Mouse (Mus musculus): ENCODE data around the gene Stk32c. TPM values are rescaled to one million over a fixed set of nuclear protein-coding genes. Genes with fewer than 3 reads are reported as not detected.

Gene Stk32c
- polyA plus RNA-seq, 1 experiment from 2014 or later: 0.22 TPM

- no peak overlapping the region for H3K9ac ChIP-seq
- H3K27ac ChIP-seq: no peak overlapping the region
- WGBS: 79% methylated on average over 7 of the region's 7 CpGs
- no peak overlapping the region for H3K4me2 ChIP-seq
- no peak for ATAC-seq (ENCODE audit: insufficient number of reproducible peaks, insufficient read depth, low FRiP score, low TSS enrichment, low read depth)
- no peaks in the 10 kb centered on the region for H3K36me3 ChIP-seq
- no peak overlapping the region for H3K4me3 ChIP-seq
- H3K27me3 ChIP-seq: no peaks in the 10 kb centered on the region
- no peaks in the 10 kb centered on the region for H3K9me3 ChIP-seq
- H3K4me1 ChIP-seq: no peaks in the 10 kb centered on the region
These were observed 54.6 kb downstream of the Stk32c start for GRCm38 (mm10) chr7:139158549-139158948.

GRCm38 (mm10) chr7:139157541-139157940, 55.6 kb downstream of the Stk32c start:
- Histone ChIP-seq H3K9ac (no peak overlapping the region), H3K36me3 (no peaks in the 10 kb centered on the region), H3K27ac (no peak overlapping the region), H3K4me1 (no peaks in the 10 kb centered on the region), H3K4me3 (no peak overlapping the region), H3K27me3 (no peaks in the 10 kb centered on the region), H3K4me2 (no peak overlapping the region), H3K9me3 (no peaks in the 10 kb centered on the region)
- ATAC-seq (ENCODE audit: insufficient number of reproducible peaks, insufficient read depth, low FRiP score, low TSS enrichment, low read depth): no peak
- WGBS: 38% methylated on average over 2 of the region's 2 CpGs

GRCm38 (mm10) chr7:139156341-139157058, 56.6 kb downstream of the Stk32c start:
- H3K4me2 ChIP-seq: no peak overlapping the region
- no peaks in the 10 kb centered on the region for H3K36me3 ChIP-seq
- no peak overlapping the region for H3K27ac ChIP-seq
- no peak for ATAC-seq (ENCODE audit: insufficient number of reproducible peaks, insufficient read depth, low FRiP score, low TSS enrichment, low read depth)
- H3K27me3 ChIP-seq: no peaks in the 10 kb centered on the region
- WGBS: 63% methylated on average over 10 of the region's 10 CpGs
- no peaks in the 10 kb centered on the region for H3K9me3 ChIP-seq
- H3K9ac ChIP-seq: no peak overlapping the region
- H3K4me3 ChIP-seq: no peak overlapping the region
- no peaks in the 10 kb centered on the region for H3K4me1 ChIP-seq

- H3K36me3 ChIP-seq: no peaks in the 10 kb centered on the region
- H3K27ac ChIP-seq: no peak overlapping the region
- peaks cover 10% of the 10 kb centered on the region for H3K4me1 ChIP-seq
- no peaks in the 10 kb centered on the region for H3K9me3 ChIP-seq
- no peaks in the 10 kb centered on the region for H3K27me3 ChIP-seq
- no peak for ATAC-seq (ENCODE audit: insufficient number of reproducible peaks, insufficient read depth, low FRiP score, low TSS enrichment, low read depth)
- WGBS: 75% methylated on average over 7 of the region's 7 CpGs
- H3K4me3 ChIP-seq: no peak overlapping the region
- H3K9ac ChIP-seq: no peak overlapping the region
- no peak overlapping the region for H3K4me2 ChIP-seq
These were observed 60.2 kb downstream of the Stk32c start for GRCm38 (mm10) chr7:139152927-139153326.

- 0 out of 2 replicates have a peak, but pooled peaks have one; percentile 16 for ATAC-seq (ENCODE audit: insufficient number of reproducible peaks, insufficient read depth, low FRiP score, low TSS enrichment, low read depth)
These were observed 62.0 kb downstream of the Stk32c start for GRCm38 (mm10) chr7:139151116-139151515.

GRCm38 (mm10) chr7:139149373-139149772, 63.7 kb downstream of the Stk32c start:
- Histone ChIP-seq H3K4me2 (no peak overlapping the region), H3K36me3 (no peaks in the 10 kb centered on the region), H3K27me3 (no peaks in the 10 kb centered on the region), H3K4me3 (no peak overlapping the region), H3K9ac (no peak overlapping the region), H3K27ac (no peak overlapping the region), H3K9me3 (no peaks in the 10 kb centered on the region), H3K4me1 (peaks cover 16% of the 10 kb centered on the region)
- WGBS: 24% methylated on average over 7 of the region's 7 CpGs
- no peak for ATAC-seq (ENCODE audit: insufficient number of reproducible peaks, insufficient read depth, low FRiP score, low TSS enrichment, low read depth)

More at GRCm38 (mm10) chr7:139151116-139151515, 62.0 kb downstream of the Stk32c start:
- Histone ChIP-seq H3K4me3 (no peak overlapping the region), H3K9ac (no peak overlapping the region), H3K27ac (no peak overlapping the region), H3K4me2 (no peak overlapping the region), H3K9me3 (no peaks in the 10 kb centered on the region), H3K4me1 (peaks cover 16% of the 10 kb centered on the region), H3K27me3 (no peaks in the 10 kb centered on the region), H3K36me3 (no peaks in the 10 kb centered on the region)
- 37% methylated on average over 10 of the region's 10 CpGs for WGBS

- Histone ChIP-seq H3K4me2 (no peak overlapping the region), H3K27me3 (no peaks in the 10 kb centered on the region), H3K4me1 (peaks cover 16% of the 10 kb centered on the region), H3K9me3 (no peaks in the 10 kb centered on the region), H3K36me3 (no peaks in the 10 kb centered on the region), H3K9ac (no peak overlapping the region), H3K27ac (no peak overlapping the region), H3K4me3 (no peak overlapping the region)
- 35% methylated on average over 4 of the region's 4 CpGs for WGBS
- ATAC-seq (ENCODE audit: insufficient number of reproducible peaks, insufficient read depth, low FRiP score, low TSS enrichment, low read depth): no peak
These were observed 65.7 kb downstream of the Stk32c start for GRCm38 (mm10) chr7:139147360-139147759.

- no peak overlapping the region for H3K4me3 ChIP-seq
- no peak overlapping the region for H3K27ac ChIP-seq
- no peaks in the 10 kb centered on the region for H3K9me3 ChIP-seq
- no peak overlapping the region for H3K9ac ChIP-seq
- 39% methylated on average over 7 of the region's 7 CpGs for WGBS
- no peak overlapping the region for H3K4me2 ChIP-seq
- peaks cover 10% of the 10 kb centered on the region for H3K4me1 ChIP-seq
- no peak for ATAC-seq (ENCODE audit: insufficient number of reproducible peaks, insufficient read depth, low FRiP score, low TSS enrichment, low read depth)
- no peaks in the 10 kb centered on the region for H3K27me3 ChIP-seq
- no peaks in the 10 kb centered on the region for H3K36me3 ChIP-seq
These were observed 67.2 kb downstream of the Stk32c start for GRCm38 (mm10) chr7:139145891-139146290.

- ATAC-seq (ENCODE audit: insufficient number of reproducible peaks, insufficient read depth, low FRiP score, low TSS enrichment, low read depth): no peak
- Histone ChIP-seq H3K27ac (no peak overlapping the region), H3K36me3 (no peaks in the 10 kb centered on the region), H3K4me2 (no peak overlapping the region), H3K9me3 (no peaks in the 10 kb centered on the region), H3K27me3 (no peaks in the 10 kb centered on the region), H3K9ac (no peak overlapping the region), H3K4me3 (no peak overlapping the region), H3K4me1 (peaks cover 19% of the 10 kb centered on the region)
- 52% methylated on average over 1 of the region's 1 CpGs for WGBS
These were observed 69.3 kb downstream of the Stk32c start for GRCm38 (mm10) chr7:139143785-139144184.

- Histone ChIP-seq H3K4me1 (peaks cover 13% of the 10 kb centered on the region), H3K9me3 (no peaks in the 10 kb centered on the region), H3K9ac (0 out of 2 replicates have a peak overlapping the region, but pooled peaks have one; percentile 21), H3K4me2 (peak overlapping the region; percentile 2; the same call in 1 of the 2 replicates), H3K36me3 (no peaks in the 10 kb centered on the region), H3K4me3 (no peak overlapping the region), H3K27ac (peak overlapping the region; percentile 5; the same call in 1 of the 2 replicates), H3K27me3 (no peaks in the 10 kb centered on the region)
- 5% methylated on average over 11 of the region's 11 CpGs for WGBS
- no peak for ATAC-seq (ENCODE audit: insufficient number of reproducible peaks, insufficient read depth, low FRiP score, low TSS enrichment, low read depth)
These were observed 73.1 kb downstream of the Stk32c start for GRCm38 (mm10) chr7:139139921-139140461.

- H3K9me3 ChIP-seq: no peaks in the 10 kb centered on the region
- no peak overlapping the region for H3K4me3 ChIP-seq
- no peaks in the 10 kb centered on the region for H3K27me3 ChIP-seq
- 71% methylated on average over 5 of the region's 5 CpGs for WGBS
- no peak overlapping the region for H3K27ac ChIP-seq
- no peak overlapping the region for H3K4me2 ChIP-seq
- no peak for ATAC-seq (ENCODE audit: insufficient number of reproducible peaks, insufficient read depth, low FRiP score, low TSS enrichment, low read depth)
- no peaks in the 10 kb centered on the region for H3K36me3 ChIP-seq
- no peak overlapping the region for H3K9ac ChIP-seq
- H3K4me1 ChIP-seq: peaks cover 19% of the 10 kb centered on the region
These were observed 76.1 kb downstream of the Stk32c start for GRCm38 (mm10) chr7:139136906-139137491.

- no peaks in the 10 kb centered on the region for H3K9me3 ChIP-seq
- H3K27ac ChIP-seq: no peak overlapping the region
- H3K36me3 ChIP-seq: no peaks in the 10 kb centered on the region
- peaks cover 34% of the 10 kb centered on the region for H3K4me1 ChIP-seq
- no peak for ATAC-seq (ENCODE audit: insufficient number of reproducible peaks, insufficient read depth, low FRiP score, low TSS enrichment, low read depth)
- no peak overlapping the region for H3K4me2 ChIP-seq
- no peak overlapping the region for H3K4me3 ChIP-seq
- no peak overlapping the region for H3K9ac ChIP-seq
- H3K27me3 ChIP-seq: no peaks in the 10 kb centered on the region
- 84% methylated on average over 5 of the region's 5 CpGs for WGBS
These were observed 77.9 kb downstream of the Stk32c start for GRCm38 (mm10) chr7:139135236-139135635.

Data from embryonic facial prominence, embryonic 13.5 days (tissue).